Mouse (Mus musculus) B cell, adult 67 days (primary cell): Measurements from ENCODE around the gene Ndufb4. TPM values are rescaled to one million over a fixed set of nuclear protein-coding genes. Genes with fewer than 3 reads are reported as not detected.

Experiments used
- total RNA-seq, 2 experiments: library from RNA; stranded (reverse); gene quantifications; 4 replicates each; pipeline ENCODE4 v1.2.4; 2023

The Ndufb4 gene
- total RNA-seq, result 10 to 100 TPM; 44.0 to 45.2 TPM

DNA sequence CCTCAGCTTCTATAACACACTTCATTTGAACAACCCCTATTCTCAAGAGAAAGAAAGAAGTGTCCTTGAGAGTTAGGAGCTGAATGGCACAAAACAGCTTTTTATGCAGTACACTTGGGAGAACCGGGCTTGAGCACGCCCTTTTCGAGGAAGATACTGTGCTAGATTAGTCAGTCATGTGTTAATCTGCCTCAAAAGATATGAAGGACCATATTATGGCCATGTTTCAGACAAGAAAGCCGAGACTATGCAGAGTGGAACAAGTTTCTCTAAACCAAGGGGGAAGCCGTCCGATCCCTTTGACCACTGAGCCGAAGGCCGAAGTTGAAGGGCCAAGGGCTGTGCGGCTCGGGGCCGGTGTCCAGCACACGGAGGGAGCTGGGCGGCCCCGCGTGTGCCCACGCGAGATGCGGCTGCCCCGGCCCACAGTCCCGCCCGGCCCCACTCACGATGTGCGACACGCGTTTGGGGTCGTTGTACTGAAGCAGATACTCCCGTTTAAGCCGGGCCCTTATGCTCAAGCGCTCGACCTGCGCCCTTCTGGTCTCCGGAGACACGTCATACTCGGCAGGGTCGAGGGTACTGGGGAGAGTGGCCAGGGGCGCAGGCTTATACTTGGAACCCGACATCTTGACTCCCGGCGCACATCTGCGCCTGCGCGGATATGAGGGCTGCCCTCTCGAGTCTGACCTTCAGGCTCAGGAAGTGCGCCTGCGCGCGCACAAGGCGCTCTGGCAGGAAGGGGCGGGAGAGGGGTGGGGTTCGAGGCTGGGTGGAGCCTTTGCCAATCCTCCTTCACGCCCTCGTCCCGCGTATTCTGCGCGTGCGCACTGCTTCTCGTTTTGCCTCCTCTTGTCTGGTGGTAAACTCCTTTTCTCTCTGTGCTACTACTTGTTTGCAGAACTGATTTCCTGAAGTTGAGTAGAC is at the start of gene Ndufb4:
TSS of gene Ndufb4 (minus strand) at position 723 of the 927 bp plus-strand sequence.

Other genes starting within 250 kb of the Ndufb4 start
- gene Gtf2e1, start 114.7 kb downstream of the Ndufb4 start, total RNA-seq, result 10 to 100 TPM; 19.1 to 21.9 TPM
- 10 to 100 TPM; 14.6 to 15.9 TPM for gene Rabl3, start 114.6 kb downstream of the Ndufb4 start, total RNA-seq
- gene Hgd, start 74.3 kb downstream of the Ndufb4 start, total RNA-seq, result not detected
- gene Fstl1, start 122.4 kb upstream of the Ndufb4 start, total RNA-seq, result 1 to 10 TPM in 1 of 2 experiments, under 1 TPM in 1; 0.83 to 1.4 TPM
- gene Gm36028, start 206.7 kb upstream of the Ndufb4 start, total RNA-seq, result not detected
- 10 to 100 TPM; 31.9 to 32.3 TPM for gene Lrrc58, start 213.9 kb upstream of the Ndufb4 start, total RNA-seq